Mouse (Mus musculus): ENCODE measurements around the gene Olfr1239. TPM values are rescaled to one million over a fixed set of nuclear protein-coding genes. Genes with fewer than 3 reads are reported as not detected.

The Olfr1239 gene
- total and polyA plus RNA-seq, 3 experiments = not detected

DNA sequence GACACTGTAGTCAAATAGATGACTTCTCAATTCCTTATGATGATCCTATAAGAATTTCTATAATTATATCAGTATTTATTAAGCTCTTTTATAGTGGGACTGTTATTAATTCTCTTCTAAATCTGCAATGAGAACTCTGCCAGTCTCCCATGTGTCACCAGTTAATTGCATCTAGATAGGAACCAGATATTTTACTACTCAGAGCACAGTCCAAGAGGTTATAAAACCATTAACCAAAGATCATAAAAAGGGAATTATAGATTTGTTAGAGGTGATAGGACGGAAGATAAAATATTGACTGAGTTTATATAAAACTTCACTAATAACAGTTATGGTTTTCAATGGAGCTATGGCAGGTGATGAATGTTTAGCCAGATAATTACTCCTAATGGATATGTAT is 19.3 kb downstream of the Olfr1239 start:
- Histone ChIP-seq H3K79me2 (replicated peaks; ENCODE audit: control insufficient read depth, extremely low read depth, insufficient read depth, poor library complexity, severe bottlenecking) (no peaks in the 10 kb centered on the region), H3K36me3 (replicated peaks in 1 of 2; ENCODE audit: control insufficient read depth in 1 of 2, insufficient read depth in 1 of 2, low read length in 1 of 2) (no peaks in the 10 kb centered on the region), H3K4me3 (replicated peaks in 1 of 3; ENCODE audit: low read depth in 2 of 3, low read length in 2 of 3, poor library complexity in 1 of 3) (no peak overlapping the region), H3K4me2 (ENCODE audit: insufficient read depth, low read depth, poor library complexity, severe bottlenecking) (no peak overlapping the region), H3K27me3 (replicated peaks) (no peaks in the 10 kb centered on the region), H3K4me1 (ENCODE audit: control insufficient read depth in 1 of 2, insufficient read depth in 2 of 2) (no peaks in the 10 kb centered on the region), H3K27ac (ENCODE audit: insufficient read depth, low read depth) (no peak overlapping the region), H3K9me3 (replicated peaks; ENCODE audit: low read length) (peaks cover 20% of the 10 kb centered on the region), H3K9ac (ENCODE audit: insufficient read depth, low read depth) (no peak overlapping the region)
- no peak for DNase-seq (ENCODE audit: extremely low read depth)
- dilution Hi-C loops (cut with MboI; ENCODE audit: extremely low pct_ligation_motif_present, extremely low pct_unique_long_range_greater_than_20kb, low sequenced_read_pairs) = no loop called here
- in situ Hi-C loops (cut with MboI; ENCODE audit: low pct_ligation_motif_present, low pct_unique_long_range_greater_than_20kb, low sequenced_read_pairs) = no loop called here
- TF ChIP-seq RCOR1 (conservative IDR thresholded peaks at IDR 0.05; ENCODE audit: low read depth, low read length) = no peak
- TF ChIP-seq E2F4 (IDR thresholded peaks at IDR 0.05; ENCODE audit: insufficient replicate concordance, low read depth, low read length) = no peak
- no peak for TF ChIP-seq SMC3 (IDR thresholded peaks at IDR 0.05; ENCODE audit: low read depth, low read length)

Other genes with a start within 250 kb of the Olfr1239 start
- not detected in 2 replicates for gene Olfr1225, start 245.7 kb downstream of the Olfr1239 start, total RNA-seq (2012; rRNA removed)
- gene Olfr1225, start 245.7 kb downstream of the Olfr1239 start, total RNA-seq (2014; rRNA removed) = not detected in 2 replicates
- gene Olfr1225, start 245.7 kb downstream of the Olfr1239 start, polyA plus RNA-seq (2012; ENCODE audit: insufficient read length, low read depth) = not detected in 2 replicates
- gene Olfr1226, start 220.4 kb downstream of the Olfr1239 start, total RNA-seq (2012; rRNA removed) = not detected in 2 replicates
- gene Olfr1226, start 220.4 kb downstream of the Olfr1239 start, total RNA-seq (2014; rRNA removed) = not detected in 2 replicates
- not detected in 2 replicates for gene Olfr1226, start 220.4 kb downstream of the Olfr1239 start, polyA plus RNA-seq (2012; ENCODE audit: insufficient read length, low read depth)
- gene Olfr1228, start 166.3 kb downstream of the Olfr1239 start, total RNA-seq (2012; rRNA removed) = not detected in 2 replicates
- gene Olfr1228, start 166.3 kb downstream of the Olfr1239 start, total RNA-seq (2014; rRNA removed) = not detected in 2 replicates
- gene Olfr1228, start 166.3 kb downstream of the Olfr1239 start, polyA plus RNA-seq (2012; ENCODE audit: insufficient read length, low read depth) = not detected in 2 replicates
- gene Olfr1229, start 132.4 kb downstream of the Olfr1239 start, total RNA-seq (2012; rRNA removed) = not detected in 2 replicates
- gene Olfr1229, start 132.4 kb downstream of the Olfr1239 start, total RNA-seq (2014; rRNA removed) = not detected in 2 replicates
- gene Olfr1229, start 132.4 kb downstream of the Olfr1239 start, polyA plus RNA-seq (2012; ENCODE audit: insufficient read length, low read depth) = not detected in 2 replicates
- not detected in 2 replicates for gene Olfr1230, start 123.1 kb downstream of the Olfr1239 start, total RNA-seq (2012; rRNA removed)
- gene Olfr1230, start 123.1 kb downstream of the Olfr1239 start, total RNA-seq (2014; rRNA removed) = not detected in 2 replicates
- not detected in 2 replicates for gene Olfr1230, start 123.1 kb downstream of the Olfr1239 start, polyA plus RNA-seq (2012; ENCODE audit: insufficient read length, low read depth)
- not detected in 2 replicates for gene Olfr1231, start 113.3 kb downstream of the Olfr1239 start, total RNA-seq (2012; rRNA removed)
- gene Olfr1231, start 113.3 kb downstream of the Olfr1239 start, total RNA-seq (2014; rRNA removed) = not detected in 2 replicates
- gene Olfr1231, start 113.3 kb downstream of the Olfr1239 start, polyA plus RNA-seq (2012; ENCODE audit: insufficient read length, low read depth) = not detected in 2 replicates
- not detected in 2 replicates for gene Olfr1232, start 90.7 kb downstream of the Olfr1239 start, total RNA-seq (2012; rRNA removed)
- not detected in 2 replicates for gene Olfr1232, start 90.7 kb downstream of the Olfr1239 start, total RNA-seq (2014; rRNA removed)
- gene Olfr1232, start 90.7 kb downstream of the Olfr1239 start, polyA plus RNA-seq (2012; ENCODE audit: insufficient read length, low read depth) = not detected in 2 replicates
- not detected in 2 replicates for gene Olfr1233, start 78.0 kb downstream of the Olfr1239 start, total RNA-seq (2012; rRNA removed)
- gene Olfr1233, start 78.0 kb downstream of the Olfr1239 start, total RNA-seq (2014; rRNA removed) = not detected in 2 replicates
- not detected in 2 replicates for gene Olfr1233, start 78.0 kb downstream of the Olfr1239 start, polyA plus RNA-seq (2012; ENCODE audit: insufficient read length, low read depth)
- gene Olfr1234, start 55.5 kb downstream of the Olfr1239 start, total RNA-seq (2012; rRNA removed) = not detected in 2 replicates
- gene Olfr1234, start 55.5 kb downstream of the Olfr1239 start, total RNA-seq (2014; rRNA removed) = not detected in 2 replicates
- not detected in 2 replicates for gene Olfr1234, start 55.5 kb downstream of the Olfr1239 start, polyA plus RNA-seq (2012; ENCODE audit: insufficient read length, low read depth)
- not detected in 2 replicates for gene Olfr1238, start 10.7 kb downstream of the Olfr1239 start, total RNA-seq (2012; rRNA removed)
- gene Olfr1238, start 10.7 kb downstream of the Olfr1239 start, total RNA-seq (2014; rRNA removed) = not detected in 2 replicates
- not detected in 2 replicates for gene Olfr1238, start 10.7 kb downstream of the Olfr1239 start, polyA plus RNA-seq (2012; ENCODE audit: insufficient read length, low read depth)
- not detected in 2 replicates for gene Olfr1240, start 22.6 kb upstream of the Olfr1239 start, total RNA-seq (2012; rRNA removed)
- not detected in 2 replicates for gene Olfr1240, start 22.6 kb upstream of the Olfr1239 start, total RNA-seq (2014; rRNA removed)
- gene Olfr1240, start 22.6 kb upstream of the Olfr1239 start, polyA plus RNA-seq (2012; ENCODE audit: insufficient read length, low read depth) = not detected in 2 replicates
- gene Olfr1241, start 66.7 kb upstream of the Olfr1239 start, total RNA-seq (2012; rRNA removed) = not detected in 2 replicates
- gene Olfr1241, start 66.7 kb upstream of the Olfr1239 start, total RNA-seq (2014; rRNA removed) = not detected in 2 replicates
- gene Olfr1241, start 66.7 kb upstream of the Olfr1239 start, polyA plus RNA-seq (2012; ENCODE audit: insufficient read length, low read depth) = not detected in 2 replicates
- gene Olfr1242, start 77.9 kb upstream of the Olfr1239 start, total RNA-seq (2012; rRNA removed) = not detected in 2 replicates
- not detected in 2 replicates for gene Olfr1242, start 77.9 kb upstream of the Olfr1239 start, total RNA-seq (2014; rRNA removed)
- gene Olfr1242, start 77.9 kb upstream of the Olfr1239 start, polyA plus RNA-seq (2012; ENCODE audit: insufficient read length, low read depth) = not detected in 2 replicates
- gene Olfr1243, start 111.1 kb upstream of the Olfr1239 start, total RNA-seq (2012; rRNA removed) = not detected in 2 replicates
- gene Olfr1243, start 111.1 kb upstream of the Olfr1239 start, total RNA-seq (2014; rRNA removed) = not detected in 2 replicates
- gene Olfr1243, start 111.1 kb upstream of the Olfr1239 start, polyA plus RNA-seq (2012; ENCODE audit: insufficient read length, low read depth) = not detected in 2 replicates
- gene Olfr1245, start 158.0 kb upstream of the Olfr1239 start, total RNA-seq (2012; rRNA removed) = not detected in 2 replicates
- not detected in 2 replicates for gene Olfr1245, start 158.0 kb upstream of the Olfr1239 start, total RNA-seq (2014; rRNA removed)
- gene Olfr1245, start 158.0 kb upstream of the Olfr1239 start, polyA plus RNA-seq (2012; ENCODE audit: insufficient read length, low read depth) = not detected in 2 replicates
- gene Olfr1246, start 172.8 kb upstream of the Olfr1239 start, total RNA-seq (2012; rRNA removed) = not detected in 2 replicates
- gene Olfr1246, start 172.8 kb upstream of the Olfr1239 start, total RNA-seq (2014; rRNA removed) = not detected in 2 replicates
- gene Olfr1246, start 172.8 kb upstream of the Olfr1239 start, polyA plus RNA-seq (2012; ENCODE audit: insufficient read length, low read depth) = not detected in 2 replicates
- gene Olfr1247, start 193.7 kb upstream of the Olfr1239 start, total RNA-seq (2012; rRNA removed) = not detected in 2 replicates
- not detected in 2 replicates for gene Olfr1247, start 193.7 kb upstream of the Olfr1239 start, total RNA-seq (2014; rRNA removed)
- gene Olfr1247, start 193.7 kb upstream of the Olfr1239 start, polyA plus RNA-seq (2012; ENCODE audit: insufficient read length, low read depth) = not detected in 2 replicates
- not detected in 2 replicates for gene Olfr1248, start 197.8 kb upstream of the Olfr1239 start, total RNA-seq (2012; rRNA removed)
- gene Olfr1248, start 197.8 kb upstream of the Olfr1239 start, total RNA-seq (2014; rRNA removed) = not detected in 2 replicates
- gene Olfr1248, start 197.8 kb upstream of the Olfr1239 start, polyA plus RNA-seq (2012; ENCODE audit: insufficient read length, low read depth) = not detected in 2 replicates
- not detected in 2 replicates for gene Olfr1249, start 214.6 kb upstream of the Olfr1239 start, total RNA-seq (2012; rRNA removed)
- gene Olfr1249, start 214.6 kb upstream of the Olfr1239 start, total RNA-seq (2014; rRNA removed) = not detected in 2 replicates
- not detected in 2 replicates for gene Olfr1249, start 214.6 kb upstream of the Olfr1239 start, polyA plus RNA-seq (2012; ENCODE audit: insufficient read length, low read depth)
- 0.04 TPM in 1 of 2 replicates, not detected in the other for gene Olfr1250, start 241.1 kb upstream of the Olfr1239 start, total RNA-seq (2012; rRNA removed)
- not detected in 2 replicates for gene Olfr1250, start 241.1 kb upstream of the Olfr1239 start, total RNA-seq (2014; rRNA removed)
- gene Olfr1250, start 241.1 kb upstream of the Olfr1239 start, polyA plus RNA-seq (2012; ENCODE audit: insufficient read length, low read depth) = not detected in 2 replicates